Mouse (Mus musculus): ENCODE measurements around the gene Med7. TPM values are rescaled to one million over a fixed set of nuclear protein-coding genes. Genes with fewer than 3 reads are reported as not detected.

Gene Med7
- polyA plus RNA-seq, 1 experiment from 2014 or later: 91.6 TPM

DNA sequence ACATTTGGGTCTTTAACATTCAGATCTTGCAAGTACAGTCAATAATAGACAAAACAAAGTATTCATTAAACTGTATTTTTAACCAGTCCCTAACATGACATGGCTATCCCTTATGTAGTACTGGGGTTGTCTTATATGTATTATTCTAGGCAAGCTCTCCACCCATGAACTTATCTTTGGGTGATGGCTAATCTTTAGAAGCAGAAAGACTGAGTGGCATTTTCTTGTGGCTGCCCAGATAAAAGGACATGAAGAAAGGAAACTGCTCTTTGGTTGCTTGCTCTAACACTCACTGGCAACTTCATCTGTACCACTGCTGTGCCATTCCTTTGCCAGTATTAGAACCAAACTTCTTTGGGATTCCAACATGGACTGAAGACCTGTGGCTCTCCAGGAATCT is 1.4 kb upstream of the Med7 start:
- no peaks in the 10 kb centered on the region for H3K27me3 ChIP-seq
- H3K27ac ChIP-seq: no peak overlapping the region
- no peaks in the 10 kb centered on the region for H3K9me3 ChIP-seq
- no peaks in the 10 kb centered on the region for H3K4me1 ChIP-seq
- H3K4me3 ChIP-seq: no peak overlapping the region
- H3K9ac ChIP-seq: no peak overlapping the region
- H3K36me3 ChIP-seq: peaks cover 7% of the 10 kb centered on the region
- no peak for ATAC-seq (ENCODE audit: insufficient number of reproducible peaks, insufficient read depth, low FRiP score, low TSS enrichment)
- H3K4me2 ChIP-seq (replicated peaks): no peak overlapping the region

DNA sequence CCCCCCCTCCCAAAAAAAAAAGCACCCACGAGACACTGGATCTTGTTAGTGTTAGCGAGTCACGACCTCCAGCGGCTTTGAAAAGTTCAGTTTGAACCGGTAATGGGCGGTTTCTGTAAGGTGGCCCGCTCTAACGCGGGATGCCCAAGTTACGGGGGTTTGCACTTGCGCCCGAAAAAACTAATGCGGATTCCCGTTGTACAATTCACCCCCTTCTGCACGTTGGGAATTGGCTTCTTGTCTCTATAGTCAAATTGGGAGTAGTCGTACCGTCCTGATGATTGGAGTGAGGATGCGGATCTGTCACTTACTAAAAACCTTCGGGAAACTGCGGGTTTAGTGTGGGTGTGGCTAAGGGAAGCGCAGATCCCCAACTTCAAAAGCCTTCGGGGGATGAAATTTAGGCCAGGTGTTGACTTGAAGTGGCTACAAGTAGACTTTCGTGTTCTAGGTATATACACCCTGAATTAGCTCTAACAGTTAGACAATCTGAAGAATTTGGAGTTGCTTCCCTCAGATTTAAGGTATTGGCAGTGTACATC is 805 bp downstream of the Med7 start:
- Histone ChIP-seq H3K4me2 (replicated peaks) (peak overlapping the region; percentile 71), H3K36me3 (peaks cover 23% of the 10 kb centered on the region), H3K4me1 (no peaks in the 10 kb centered on the region), H3K27me3 (no peaks in the 10 kb centered on the region), H3K27ac (peak overlapping the region; percentile 92; the same call in 1 of the 2 replicates), H3K9ac (peak overlapping the region; percentile 84), H3K4me3 (peak overlapping the region; percentile 91), H3K9me3 (no peaks in the 10 kb centered on the region)
- ATAC-seq (ENCODE audit: insufficient number of reproducible peaks, insufficient read depth, low FRiP score, low TSS enrichment): peak; percentile 18; the same call in 1 of the 2 replicates
- WGBS: 1% methylated on average over 23 of the region's 23 CpGs

DNA sequence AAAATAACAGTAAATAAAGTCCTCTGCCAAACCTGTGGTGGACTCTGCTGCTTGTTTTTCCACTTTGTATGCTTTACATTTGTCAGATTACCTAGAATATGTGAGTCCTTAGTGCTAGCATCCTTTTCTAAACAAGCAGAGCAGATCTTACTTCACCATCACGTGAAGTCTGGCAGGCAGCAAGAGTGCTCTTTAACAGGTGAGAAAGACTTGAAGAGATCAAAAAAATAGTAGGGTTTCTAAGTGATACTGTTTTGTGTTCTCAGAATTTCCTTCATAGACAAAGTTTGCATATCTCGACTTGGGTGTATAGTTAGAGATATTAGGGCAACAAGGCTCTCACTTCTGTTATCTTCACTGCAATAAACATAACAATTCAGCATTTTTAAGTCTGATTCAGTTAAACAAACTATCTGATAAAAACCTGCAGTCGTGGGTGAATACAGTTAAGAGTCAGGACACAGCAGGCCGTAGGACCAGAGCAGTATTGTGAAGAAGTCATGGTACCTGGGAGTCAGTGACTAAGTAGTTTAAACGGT is 2.3 kb downstream of the Med7 start:
- Histone ChIP-seq H3K4me2 (replicated peaks) (no peak overlapping the region), H3K27me3 (no peaks in the 10 kb centered on the region), H3K9me3 (no peaks in the 10 kb centered on the region), H3K36me3 (peaks cover 24% of the 10 kb centered on the region), H3K4me3 (no peak overlapping the region), H3K27ac (no peak overlapping the region), H3K4me1 (no peaks in the 10 kb centered on the region), H3K9ac (no peak overlapping the region)
- WGBS: 90% methylated on average over 5 of the region's 5 CpGs
- no peak for ATAC-seq (ENCODE audit: insufficient number of reproducible peaks, insufficient read depth, low FRiP score, low TSS enrichment)

DNA sequence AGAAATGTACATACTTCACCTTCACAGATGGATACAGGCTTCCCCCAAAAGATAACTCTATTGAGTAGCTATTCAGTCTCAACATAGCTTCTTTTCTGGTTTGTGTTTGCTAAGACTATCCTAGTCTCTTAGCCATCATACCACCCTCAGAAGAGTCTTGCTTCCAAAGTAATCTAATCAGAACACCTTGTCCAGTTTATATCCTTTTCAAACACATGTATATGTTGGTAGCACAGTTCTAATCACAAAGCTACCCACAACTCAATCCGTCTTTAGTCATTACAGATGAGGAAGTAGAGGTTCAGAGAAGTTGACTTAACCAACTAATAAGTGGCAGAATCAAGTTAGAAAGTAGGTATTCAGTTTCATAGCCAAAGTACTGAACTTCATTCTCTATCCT is 5.0 kb downstream of the Med7 start:
- H3K36me3 ChIP-seq: peaks cover 24% of the 10 kb centered on the region
- no peaks in the 10 kb centered on the region for H3K9me3 ChIP-seq
- WGBS: 93% methylated on average over 1 of the region's 1 CpGs
- H3K4me3 ChIP-seq: no peak overlapping the region
- no peak overlapping the region for H3K27ac ChIP-seq
- no peaks in the 10 kb centered on the region for H3K4me1 ChIP-seq
- H3K9ac ChIP-seq: no peak overlapping the region
- H3K27me3 ChIP-seq: no peaks in the 10 kb centered on the region
- H3K4me2 ChIP-seq (replicated peaks): no peak overlapping the region
- no peak for ATAC-seq (ENCODE audit: insufficient number of reproducible peaks, insufficient read depth, low FRiP score, low TSS enrichment)

DNA sequence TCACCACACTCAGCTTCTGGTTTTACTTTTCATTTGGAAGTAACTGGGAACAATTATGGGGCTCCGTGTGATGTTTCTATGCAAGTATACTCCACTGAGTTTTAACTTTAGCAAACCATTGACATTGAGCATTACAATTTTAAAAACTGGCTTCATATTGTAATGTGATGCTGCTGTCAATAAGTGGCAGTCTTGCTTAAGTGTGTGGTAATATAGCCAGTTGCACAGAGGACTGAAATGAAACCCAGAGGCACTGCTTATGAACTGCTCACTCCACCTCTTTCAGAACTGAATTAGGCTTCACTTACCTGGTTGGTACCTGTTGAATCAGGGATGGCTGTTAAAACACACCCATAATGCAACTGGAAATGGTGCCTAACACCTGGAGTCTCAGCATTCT is 6.4 kb downstream of the Med7 start:
- peaks cover 24% of the 10 kb centered on the region for H3K36me3 ChIP-seq
- no peak overlapping the region for H3K27ac ChIP-seq
- H3K9ac ChIP-seq: no peak overlapping the region
- no peak overlapping the region for H3K4me2 ChIP-seq (replicated peaks)
- no peaks in the 10 kb centered on the region for H3K4me1 ChIP-seq
- H3K9me3 ChIP-seq: no peaks in the 10 kb centered on the region
- H3K27me3 ChIP-seq: no peaks in the 10 kb centered on the region
- WGBS: 74% methylated on average over 1 of the region's 1 CpGs
- no peak for ATAC-seq (ENCODE audit: insufficient number of reproducible peaks, insufficient read depth, low FRiP score, low TSS enrichment)
- no peak overlapping the region for H3K4me3 ChIP-seq

DNA sequence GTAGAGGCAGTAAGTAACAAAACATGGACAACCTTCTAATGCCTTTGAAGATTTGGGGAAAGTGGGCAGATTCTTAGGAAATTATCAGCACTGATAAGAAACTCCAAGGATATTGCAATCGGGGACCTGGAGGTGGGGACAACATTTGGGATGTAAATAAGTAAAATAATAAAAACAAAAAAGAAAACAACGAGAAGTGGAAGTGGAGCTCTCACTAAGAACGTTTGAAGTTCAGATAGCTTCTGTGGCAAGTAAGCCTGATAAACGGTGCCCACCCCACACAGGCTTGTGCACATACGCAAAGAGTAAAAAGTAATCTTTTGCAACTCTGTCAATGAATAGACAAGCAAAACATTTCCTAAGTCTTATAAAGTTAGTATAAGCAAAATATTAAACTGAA is 7.3 kb downstream of the Med7 start:
- Histone ChIP-seq H3K4me1 (no peaks in the 10 kb centered on the region), H3K4me3 (no peak overlapping the region), H3K27ac (no peak overlapping the region), H3K9ac (no peak overlapping the region), H3K36me3 (peaks cover 24% of the 10 kb centered on the region), H3K4me2 (replicated peaks) (no peak overlapping the region), H3K9me3 (no peaks in the 10 kb centered on the region), H3K27me3 (no peaks in the 10 kb centered on the region)
- ATAC-seq (ENCODE audit: insufficient number of reproducible peaks, insufficient read depth, low FRiP score, low TSS enrichment): no peak
- 92% methylated on average over 5 of the region's 5 CpGs for WGBS

DNA sequence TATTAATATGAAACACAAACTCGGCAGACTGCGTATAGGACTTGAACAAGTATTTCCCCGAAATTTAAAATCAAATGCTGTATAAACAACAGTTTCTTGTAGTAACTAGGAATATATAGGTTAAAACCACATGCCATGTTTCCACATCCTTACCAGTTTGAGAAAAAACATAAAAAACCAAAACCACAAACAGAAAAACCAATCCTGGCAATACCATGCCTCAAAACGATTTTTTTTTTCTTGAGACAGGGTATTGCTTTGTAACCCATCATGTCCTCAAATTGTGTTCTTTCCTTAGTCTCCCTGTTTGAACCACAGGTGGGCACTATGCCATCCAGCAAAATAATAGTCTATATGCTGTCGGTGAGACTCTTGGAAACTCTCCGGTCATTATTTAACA is 9.4 kb downstream of the Med7 start:
- Histone ChIP-seq H3K4me2 (replicated peaks) (no peak overlapping the region), H3K4me1 (no peaks in the 10 kb centered on the region), H3K9me3 (no peaks in the 10 kb centered on the region), H3K36me3 (peaks cover 10% of the 10 kb centered on the region; the same call in 1 of the 2 replicates), H3K4me3 (no peak overlapping the region), H3K27me3 (no peaks in the 10 kb centered on the region), H3K27ac (no peak overlapping the region), H3K9ac (no peak overlapping the region)
- no peak for ATAC-seq (ENCODE audit: insufficient number of reproducible peaks, insufficient read depth, low FRiP score, low TSS enrichment)
- 93% methylated on average over 6 of the region's 6 CpGs for WGBS

DNA sequence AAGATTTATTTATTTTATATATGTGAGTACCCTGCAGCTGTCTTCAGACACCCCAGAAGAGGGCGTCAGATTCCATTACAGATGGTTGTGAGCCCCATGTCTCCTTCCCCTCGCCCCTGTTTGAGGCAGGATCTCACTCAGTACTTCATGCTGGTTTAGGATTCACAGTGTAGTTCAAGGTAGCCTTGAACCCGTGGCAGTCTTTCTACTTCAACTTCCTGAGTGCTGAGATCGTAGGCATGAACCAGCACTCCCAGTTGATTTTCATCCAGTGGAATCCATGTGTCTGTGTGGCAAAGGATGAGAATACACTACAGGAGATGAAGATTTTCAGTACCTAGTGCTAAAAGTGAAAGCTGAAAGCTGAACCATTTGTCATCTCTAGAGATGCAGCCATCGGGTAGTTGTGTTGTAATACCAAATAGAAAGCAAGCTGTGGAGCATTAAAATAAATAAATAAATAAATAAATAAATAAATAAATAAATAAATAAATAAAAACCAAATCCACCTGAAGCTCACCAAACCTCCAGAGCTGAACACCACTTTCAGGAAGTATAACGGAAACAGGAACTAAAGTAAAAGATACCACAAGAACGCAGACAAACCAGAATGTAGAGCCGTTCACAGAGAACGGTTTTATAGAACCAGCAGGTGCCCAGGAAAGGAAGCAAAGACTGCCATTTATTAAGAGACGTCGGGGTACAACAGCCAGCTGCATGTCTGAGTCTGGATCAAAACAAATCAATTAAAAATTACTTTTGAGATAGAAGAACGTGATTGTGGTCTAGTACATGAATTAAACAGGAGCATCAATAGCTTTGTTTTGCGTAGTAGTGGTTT is 11.1 kb downstream of the Med7 start:
- Histone ChIP-seq H3K4me2 (replicated peaks) (no peak overlapping the region), H3K27me3 (no peaks in the 10 kb centered on the region)
- 82% methylated on average over 13 of the region's 13 CpGs for WGBS

DNA sequence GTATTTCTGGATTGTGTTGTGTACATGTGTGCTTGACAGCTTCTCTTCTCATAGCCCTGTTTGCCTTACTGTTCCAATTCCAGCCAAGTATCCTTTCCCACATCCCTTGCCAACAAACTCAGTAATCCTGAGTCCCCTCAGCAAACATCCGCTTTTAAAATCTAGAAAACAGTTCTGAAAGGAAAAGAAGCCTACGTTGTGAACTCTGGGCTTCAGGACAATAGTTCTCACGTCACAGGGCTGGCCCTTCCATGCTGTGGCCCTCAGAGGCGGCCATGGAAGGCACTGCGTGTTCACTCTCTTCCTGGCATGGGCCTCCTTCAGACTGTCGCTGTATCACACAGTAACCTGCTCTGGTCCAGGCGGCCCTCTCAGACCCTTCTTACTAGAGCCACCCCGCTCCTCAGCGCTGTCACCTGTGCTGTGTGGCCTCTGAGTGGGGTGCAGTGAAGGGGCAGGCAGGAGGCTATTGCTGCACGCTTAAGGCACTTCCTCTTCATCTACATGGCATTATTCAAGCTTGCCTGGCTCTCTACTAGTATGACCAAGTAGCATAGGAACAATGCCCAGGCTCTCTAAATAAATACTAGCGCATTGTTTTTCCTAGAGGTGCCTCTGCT is 12.8 kb downstream of the Med7 start:
- no peaks in the 10 kb centered on the region for H3K4me1 ChIP-seq
- ATAC-seq (ENCODE audit: insufficient number of reproducible peaks, insufficient read depth, low FRiP score, low TSS enrichment): no peak

More for the DNA sequence above, 11.1 kb downstream of the Med7 start:
- Histone ChIP-seq H3K36me3 (no peaks in the 10 kb centered on the region), H3K9me3 (no peaks in the 10 kb centered on the region), H3K4me1 (no peaks in the 10 kb centered on the region), H3K27ac (no peak overlapping the region), H3K4me3 (no peak overlapping the region), H3K9ac (no peak overlapping the region)
- no peak for ATAC-seq (ENCODE audit: insufficient number of reproducible peaks, insufficient read depth, low FRiP score, low TSS enrichment)

DNA sequence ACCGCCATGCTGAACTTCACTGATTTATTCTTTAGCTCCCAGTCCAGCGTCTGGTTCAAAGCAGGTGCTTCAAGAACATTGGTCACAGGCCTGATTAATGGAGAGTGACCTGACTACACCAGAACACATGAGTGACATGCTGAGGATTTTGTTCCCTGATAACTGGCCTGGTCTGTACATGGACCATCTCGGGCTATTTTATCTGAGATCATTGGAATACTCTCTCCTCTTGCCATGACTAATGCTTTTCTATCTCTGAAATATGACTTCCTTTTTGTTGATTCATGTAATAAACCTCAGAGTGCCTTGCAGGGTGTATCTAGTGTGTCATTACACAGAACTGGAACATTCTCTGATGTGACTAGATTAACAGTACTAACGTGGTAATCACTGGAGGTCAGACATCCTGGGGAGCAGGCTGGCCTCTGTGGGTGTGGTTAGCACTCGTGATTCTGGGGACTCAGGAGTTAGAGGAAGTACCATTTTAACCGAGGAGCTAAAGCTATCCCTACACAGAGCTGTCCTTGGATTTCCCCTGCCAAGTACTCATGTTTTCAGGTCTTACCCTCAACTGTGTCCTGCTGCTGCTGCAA is 17.8 kb downstream of the Med7 start, which contains the start of gene Havcr2:
Gene Havcr2, plus strand, starts transcription at position 483 of the 593 bp plus-strand sequence.
- Histone ChIP-seq H3K9me3 (no peaks in the 10 kb centered on the region), H3K4me2 (replicated peaks) (no peak within 1 kb of the TSS), H3K4me1 (no peaks in the 10 kb centered on the region), H3K27me3 (no peaks in the 10 kb centered on the region), H3K36me3 (no peaks in the 10 kb centered on the region), H3K9ac (no peak within 1 kb of the TSS), H3K4me3 (no peak within 1 kb of the TSS), H3K27ac (no peak within 1 kb of the TSS)
- no peak for ATAC-seq (ENCODE audit: insufficient number of reproducible peaks, insufficient read depth, low FRiP score, low TSS enrichment)
- 73% methylated on average over 6 of the region's 6 CpGs for WGBS

More for the DNA sequence above, 12.8 kb downstream of the Med7 start:
- no peaks in the 10 kb centered on the region for H3K36me3 ChIP-seq
- WGBS: 79% methylated on average over 11 of the region's 11 CpGs
- H3K4me2 ChIP-seq (replicated peaks): no peak overlapping the region
- H3K27me3 ChIP-seq: no peaks in the 10 kb centered on the region
- no peak overlapping the region for H3K9ac ChIP-seq
- H3K9me3 ChIP-seq: no peaks in the 10 kb centered on the region
- no peak overlapping the region for H3K4me3 ChIP-seq
- no peak overlapping the region for H3K27ac ChIP-seq

DNA sequence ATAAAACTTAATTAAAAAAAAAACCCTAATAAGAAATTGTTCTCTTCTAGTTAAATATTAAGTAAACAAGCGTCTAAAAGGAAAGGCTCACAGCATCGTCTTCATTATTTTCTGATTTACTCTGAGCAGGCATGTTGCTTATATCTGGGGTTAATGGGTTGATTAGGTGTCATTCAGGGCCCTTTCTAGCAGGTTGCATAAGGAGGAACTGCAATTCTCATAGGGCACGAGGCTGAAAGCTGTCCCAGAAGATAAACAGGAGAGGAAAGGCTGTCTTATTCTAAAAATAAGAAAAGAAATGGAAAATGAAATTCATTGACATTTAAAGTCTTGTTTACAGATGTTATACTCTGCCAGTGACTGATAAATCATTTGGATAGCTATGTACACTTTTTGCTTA is 23.2 kb downstream of the Med7 start:
- WGBS: 86% methylated on average over 3 of the region's 3 CpGs
- no peak overlapping the region for H3K27ac ChIP-seq
- no peak for ATAC-seq (ENCODE audit: insufficient number of reproducible peaks, insufficient read depth, low FRiP score, low TSS enrichment)
- no peak overlapping the region for H3K4me3 ChIP-seq
- H3K4me1 ChIP-seq: no peaks in the 10 kb centered on the region
- H3K4me2 ChIP-seq (replicated peaks): no peak overlapping the region
- no peaks in the 10 kb centered on the region for H3K27me3 ChIP-seq
- H3K9ac ChIP-seq: no peak overlapping the region
- H3K36me3 ChIP-seq: no peaks in the 10 kb centered on the region
- H3K9me3 ChIP-seq: no peaks in the 10 kb centered on the region

Measured in embryonic facial prominence, embryonic 12.5 days (tissue).